Mouse (Mus musculus): ENCODE measurements at regions not wholly inside any gene's neighbourhood (a gene's known extent, or its start where the extent isn't known, plus 50 kb on each side); places are given as distances from the start of the nearest gene placed in this dataset.

DNA sequence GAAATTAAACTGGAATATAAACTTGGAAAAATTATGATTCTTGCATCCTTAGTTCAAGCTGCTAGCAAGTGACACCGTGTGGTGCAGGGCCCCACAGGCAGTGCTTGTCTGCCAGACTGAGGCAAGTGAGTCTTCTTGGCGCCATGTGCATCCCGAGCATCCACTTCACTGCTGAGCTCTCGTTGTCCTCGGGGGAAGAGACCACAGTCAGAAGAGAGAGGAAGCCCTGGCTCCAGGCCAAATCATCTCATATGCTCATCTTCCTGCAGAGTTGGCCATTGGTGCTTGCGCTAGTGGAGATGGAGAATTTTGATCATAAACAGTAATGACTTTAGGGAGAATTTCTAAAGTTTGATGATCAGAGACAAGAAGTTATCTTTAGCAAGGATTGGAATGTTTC lies 177.0 kb upstream of the Plpp4 start:
- Histone ChIP-seq H3K79me3 (ENCODE audit: low read depth) (no peaks in the 10 kb centered on the region), H3K27me3 (ENCODE audit: control insufficient read depth, insufficient read depth, insufficient read length) (no peaks in the 10 kb centered on the region), H3K79me2 (ENCODE audit: control insufficient read depth, insufficient read depth) (no peaks in the 10 kb centered on the region)

DNA sequence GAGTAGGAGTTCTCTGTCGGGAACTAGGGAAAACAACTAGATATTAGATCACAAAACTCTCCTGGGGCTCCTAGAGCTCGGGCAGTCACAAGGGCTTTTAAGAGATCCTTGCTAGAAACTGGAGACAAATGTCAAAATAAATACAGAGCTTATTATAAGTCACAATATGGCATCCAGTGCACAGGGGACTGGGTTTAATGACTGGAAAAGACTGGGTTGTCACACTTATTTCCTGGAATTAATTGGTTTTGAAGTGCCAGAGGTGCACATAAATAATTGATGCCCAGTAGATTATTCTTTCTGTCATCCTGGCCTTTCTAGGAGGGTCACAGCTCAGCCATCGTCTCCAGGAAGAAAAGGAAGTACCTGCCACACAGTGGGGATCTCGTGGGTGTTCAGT lies 165.4 kb upstream of the Plpp4 start:
- Histone ChIP-seq H3K4me3 (ENCODE audit: insufficient read depth, poor library complexity, severe bottlenecking) (no peak overlapping the region), H3K36me3 (ENCODE audit: control insufficient read depth, insufficient read depth) (no peaks in the 10 kb centered on the region), H3ac (ENCODE audit: control insufficient read depth, insufficient read length, low read depth) (no peak overlapping the region), H3K27me3 (ENCODE audit: control insufficient read depth, insufficient read depth, insufficient read length) (no peaks in the 10 kb centered on the region), H3K79me2 (ENCODE audit: control insufficient read depth, insufficient read depth) (no peaks in the 10 kb centered on the region), H3K79me3 (ENCODE audit: low read depth) (no peaks in the 10 kb centered on the region)
- TF ChIP-seq CTCF (IDR thresholded peaks at IDR 0.05; ENCODE audit: control insufficient read depth, insufficient read depth, insufficient read length) (no peak), MAX (IDR thresholded peaks at IDR 0.05) (no peak), MYOG (IDR thresholded peaks at IDR 0.05; ENCODE audit: control insufficient read depth, extremely low read depth, insufficient read length) (no peak), CEBPB (IDR thresholded peaks at IDR 0.05; ENCODE audit: low read depth) (no peak), FOSL1 (IDR thresholded peaks at IDR 0.05; ENCODE audit: insufficient read depth, low read length, poor library complexity, severe bottlenecking) (no peak)

More for the DNA sequence above, 177.0 kb upstream of the Plpp4 start:
- H3K4me3 ChIP-seq (ENCODE audit: insufficient read depth, poor library complexity, severe bottlenecking), result no peak overlapping the region
- TF ChIP-seq MAX (IDR thresholded peaks at IDR 0.05), result no peak
- TF ChIP-seq CEBPB (IDR thresholded peaks at IDR 0.05; ENCODE audit: low read depth), result no peak
- no peak for TF ChIP-seq CTCF (IDR thresholded peaks at IDR 0.05; ENCODE audit: control insufficient read depth, insufficient read depth, insufficient read length)
- no peak for TF ChIP-seq FOSL1 (IDR thresholded peaks at IDR 0.05; ENCODE audit: insufficient read depth, low read length, poor library complexity, severe bottlenecking)
- TF ChIP-seq USF1 (IDR thresholded peaks at IDR 0.05; ENCODE audit: low read depth), result no peak
- TF ChIP-seq MYOD1 (IDR thresholded peaks at IDR 0.05; ENCODE audit: control insufficient read depth, insufficient read length, low read depth), result no peak
- no peak for TF ChIP-seq MYOG (IDR thresholded peaks at IDR 0.05; ENCODE audit: control insufficient read depth, extremely low read depth, insufficient read length)
- H3K36me3 ChIP-seq (ENCODE audit: control insufficient read depth, insufficient read depth), result no peaks in the 10 kb centered on the region
- no peak overlapping the region for H3ac ChIP-seq (ENCODE audit: control insufficient read depth, insufficient read length, low read depth)

DNA sequence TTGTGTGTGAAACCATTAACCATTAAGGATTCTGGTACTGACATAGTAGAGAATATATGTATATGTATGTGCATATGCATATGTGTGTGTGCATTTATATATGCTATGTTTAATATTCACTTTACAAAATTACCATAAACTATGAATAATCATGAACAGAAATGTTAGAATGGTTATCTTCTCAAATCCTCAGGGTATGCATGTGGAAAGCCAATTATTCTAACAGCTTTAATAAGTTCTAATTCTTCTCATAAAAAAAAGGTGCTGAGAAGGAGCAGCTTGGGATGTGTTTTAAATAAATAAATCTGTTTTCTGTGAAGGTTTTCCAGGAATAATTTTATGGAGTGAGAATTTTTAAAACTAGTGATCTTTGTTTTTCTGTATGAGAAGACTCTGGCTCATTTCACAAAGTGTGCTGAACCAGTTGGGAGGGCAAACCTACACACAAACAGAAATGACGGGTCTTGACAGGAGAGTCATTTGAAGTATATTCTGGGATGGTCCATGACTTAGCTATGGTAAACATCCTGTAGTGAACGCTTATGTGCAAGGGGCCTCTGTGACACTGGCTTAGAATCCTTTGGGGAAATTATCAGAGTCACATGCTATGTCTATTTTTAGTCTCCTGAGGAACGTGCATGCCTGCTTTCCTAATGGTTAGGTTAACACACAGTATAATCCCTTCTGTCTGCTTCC lies 160.3 kb upstream of the Plpp4 start:
- no peaks in the 10 kb centered on the region for H3K79me2 ChIP-seq (ENCODE audit: control insufficient read depth, insufficient read depth)
- TF ChIP-seq USF1 (IDR thresholded peaks at IDR 0.05; ENCODE audit: low read depth), result no peak
- TF ChIP-seq MAX (IDR thresholded peaks at IDR 0.05), result no peak
- TF ChIP-seq FOSL1 (IDR thresholded peaks at IDR 0.05; ENCODE audit: insufficient read depth, low read length, poor library complexity, severe bottlenecking), result no peak
- no peak for TF ChIP-seq MYOG (IDR thresholded peaks at IDR 0.05; ENCODE audit: control insufficient read depth, extremely low read depth, insufficient read length)
- TF ChIP-seq CTCF (IDR thresholded peaks at IDR 0.05; ENCODE audit: control insufficient read depth, insufficient read depth, insufficient read length), result no peak
- no peak for TF ChIP-seq CEBPB (IDR thresholded peaks at IDR 0.05; ENCODE audit: low read depth)
- no peak for TF ChIP-seq MYOD1 (IDR thresholded peaks at IDR 0.05; ENCODE audit: control insufficient read depth, insufficient read length, low read depth)
- no peak overlapping the region for H3K4me3 ChIP-seq (ENCODE audit: insufficient read depth, poor library complexity, severe bottlenecking)
- no peak overlapping the region for H3ac ChIP-seq (ENCODE audit: control insufficient read depth, insufficient read length, low read depth)
- no peaks in the 10 kb centered on the region for H3K79me3 ChIP-seq (ENCODE audit: low read depth)
- no peaks in the 10 kb centered on the region for H3K27me3 ChIP-seq (ENCODE audit: control insufficient read depth, insufficient read depth, insufficient read length)
- no peaks in the 10 kb centered on the region for H3K36me3 ChIP-seq (ENCODE audit: control insufficient read depth, insufficient read depth)

DNA sequence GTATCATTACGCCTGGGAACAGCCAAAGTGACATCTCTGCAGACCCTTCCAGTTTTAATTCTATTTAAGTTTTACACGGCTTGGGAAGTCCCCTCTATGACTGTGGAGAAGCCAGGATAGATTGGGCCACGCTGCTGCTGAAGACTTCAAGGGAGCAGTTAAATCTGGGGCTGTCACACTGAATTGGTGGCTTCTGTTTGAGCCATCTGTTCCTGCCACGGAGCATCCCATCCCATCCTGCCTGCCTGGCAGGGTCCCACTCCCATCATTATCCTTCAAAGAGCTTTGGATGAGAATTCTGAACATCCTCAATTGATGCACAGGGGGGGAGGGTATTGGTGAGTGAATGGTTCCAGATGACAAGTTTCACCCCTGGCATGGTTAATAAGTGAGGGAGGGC lies 154.4 kb upstream of the Plpp4 start:
- H3K4me3 ChIP-seq (ENCODE audit: insufficient read depth, poor library complexity, severe bottlenecking), result no peak overlapping the region
- H3K27me3 ChIP-seq (ENCODE audit: control insufficient read depth, insufficient read depth, insufficient read length), result no peaks in the 10 kb centered on the region

DNA sequence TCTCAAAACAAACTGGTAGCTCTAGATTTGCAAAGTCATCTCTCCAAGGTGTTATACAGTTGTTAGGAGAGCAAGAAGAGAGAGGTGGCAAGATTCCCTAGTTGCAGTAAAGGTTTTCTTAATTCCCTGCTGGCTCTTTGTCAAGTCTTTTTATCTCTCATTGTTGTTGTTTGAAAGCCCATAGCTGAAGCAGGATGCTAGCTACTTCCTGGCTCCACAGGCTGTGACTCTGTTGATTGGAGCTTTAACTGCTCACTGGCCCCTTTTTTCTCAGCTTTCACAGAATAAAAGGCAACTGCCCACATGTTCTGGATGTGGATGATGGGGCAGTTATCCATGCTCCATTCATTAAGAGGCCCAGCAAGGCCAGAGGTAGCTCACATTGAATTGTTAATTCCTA lies 122.7 kb upstream of the Plpp4 start:
- Histone ChIP-seq H3K79me3 (ENCODE audit: low read depth) (no peaks in the 10 kb centered on the region), H3ac (ENCODE audit: control insufficient read depth, insufficient read length, low read depth) (no peak overlapping the region)

More for the DNA sequence above, 154.4 kb upstream of the Plpp4 start:
- Histone ChIP-seq H3ac (ENCODE audit: control insufficient read depth, insufficient read length, low read depth) (no peak overlapping the region), H3K79me3 (ENCODE audit: low read depth) (no peaks in the 10 kb centered on the region), H3K36me3 (ENCODE audit: control insufficient read depth, insufficient read depth) (no peaks in the 10 kb centered on the region), H3K79me2 (ENCODE audit: control insufficient read depth, insufficient read depth) (no peaks in the 10 kb centered on the region)
- TF ChIP-seq CTCF (IDR thresholded peaks at IDR 0.05; ENCODE audit: control insufficient read depth, insufficient read depth, insufficient read length), result no peak
- no peak for TF ChIP-seq MYOG (IDR thresholded peaks at IDR 0.05; ENCODE audit: control insufficient read depth, extremely low read depth, insufficient read length)
- no peak for TF ChIP-seq MAX (IDR thresholded peaks at IDR 0.05)
- no peak for TF ChIP-seq MYOD1 (IDR thresholded peaks at IDR 0.05; ENCODE audit: control insufficient read depth, insufficient read length, low read depth)
- no peak for TF ChIP-seq USF1 (IDR thresholded peaks at IDR 0.05; ENCODE audit: low read depth)
- TF ChIP-seq FOSL1 (IDR thresholded peaks at IDR 0.05; ENCODE audit: insufficient read depth, low read length, poor library complexity, severe bottlenecking), result no peak
- no peak for TF ChIP-seq CEBPB (IDR thresholded peaks at IDR 0.05; ENCODE audit: low read depth)

More for the DNA sequence above, 122.7 kb upstream of the Plpp4 start:
- H3K79me2 ChIP-seq (ENCODE audit: control insufficient read depth, insufficient read depth), result no peaks in the 10 kb centered on the region
- no peaks in the 10 kb centered on the region for H3K27me3 ChIP-seq (ENCODE audit: control insufficient read depth, insufficient read depth, insufficient read length)
- no peak overlapping the region for H3K4me3 ChIP-seq (ENCODE audit: insufficient read depth, poor library complexity, severe bottlenecking)
- TF ChIP-seq CTCF (IDR thresholded peaks at IDR 0.05; ENCODE audit: control insufficient read depth, insufficient read depth, insufficient read length), result no peak
- no peak for TF ChIP-seq MYOG (IDR thresholded peaks at IDR 0.05; ENCODE audit: control insufficient read depth, extremely low read depth, insufficient read length)
- no peak for TF ChIP-seq USF1 (IDR thresholded peaks at IDR 0.05; ENCODE audit: low read depth)
- no peak for TF ChIP-seq CEBPB (IDR thresholded peaks at IDR 0.05; ENCODE audit: low read depth)
- no peak for TF ChIP-seq MYOD1 (IDR thresholded peaks at IDR 0.05; ENCODE audit: control insufficient read depth, insufficient read length, low read depth)
- TF ChIP-seq FOSL1 (IDR thresholded peaks at IDR 0.05; ENCODE audit: insufficient read depth, low read length, poor library complexity, severe bottlenecking), result no peak
- no peak for TF ChIP-seq MAX (IDR thresholded peaks at IDR 0.05)
- H3K36me3 ChIP-seq (ENCODE audit: control insufficient read depth, insufficient read depth), result no peaks in the 10 kb centered on the region
